Mouse (Mus musculus) megakaryocyte, embryonic 14.5 days (primary cell): ENCODE data around the gene Zmat5.

ENCODE experiments used
- FLI1 ChIP-seq: IDR thresholded peaks from 2 replicates; pipeline ENCODE4 v1.6.1; 2012; ENCODE audit warnings: low read length, inconsistent platforms, mixed read lengths
- GATA1 ChIP-seq: IDR thresholded peaks from 3 replicates; pipeline ENCODE4 v1.6.1; 2012; ENCODE audit warnings: mixed read lengths, low read length, inconsistent platforms, borderline replicate concordance

GRCm38 (mm10) chr11:4700726-4701125 is 3.8 kb upstream of the Zmat5 start:
- TF ChIP-seq GATA1 (no peak), FLI1 (no peak)
